Mouse (Mus musculus) lung, embryonic 14.5 days (tissue): Measurements from ENCODE around the gene Tnrc6b. TPM values are rescaled to one million over a fixed set of nuclear protein-coding genes. Genes with fewer than 3 reads are reported as not detected.
"Not testable (repeated sequence)": the region's sequence is repeated elsewhere in the genome, so short reads cannot be mapped to it uniquely, and the experiment has no call there.

Source experiments
- ATAC-seq: fragments of 200-750 bp; cut with Nextera tagmentation; 2 replicates; pipeline ENCODE4 v1.8.0; 2017; ENCODE audit warnings: mild to moderate bottlenecking, moderate TSS enrichment, moderate library complexity; ENCODE audit not compliant: insufficient read depth
- DNase-seq: peaks from one replicate; pipeline ENCODE4 v3.0.0-alpha.2; 2015
- H3K27ac ChIP-seq: fragments of 300-500 bp; sonication (generic); 2 replicates; pipeline ENCODE4 v1.5.1; 2014; ENCODE audit warnings: low read depth, mild to moderate bottlenecking, moderate library complexity
- H3K27me3 ChIP-seq: fragments of 300-500 bp; sonication (generic); 2 replicates; pipeline ENCODE4 v1.6.1; 2014; ENCODE audit warnings: low read length, control low read depth; ENCODE audit not compliant: insufficient read depth
- H3K36me3 ChIP-seq: fragments of 300-500 bp; sonication (generic); 2 replicates; pipeline ENCODE4 v1.6.1; 2014; ENCODE audit warnings: control low read depth; ENCODE audit not compliant: insufficient read depth
- H3K4me1 ChIP-seq: fragments of 300-500 bp; sonication (generic); 2 replicates; pipeline ENCODE4 v1.6.1; 2014; ENCODE audit warnings: antibody characterized with exemption, control low read depth; ENCODE audit not compliant: insufficient read depth
- H3K4me2 ChIP-seq: fragments of 300-500 bp; sonication (generic); 2 replicates; pipeline ENCODE4 v1.6.1; 2014; ENCODE audit warnings: mild to moderate bottlenecking
- H3K4me3 ChIP-seq: fragments of 300-500 bp; sonication (generic); 2 replicates; pipeline ENCODE4 v1.5.1; 2014; ENCODE audit warnings: low read depth, low read length
- H3K9ac ChIP-seq: fragments of 300-500 bp; sonication (generic); 2 replicates; pipeline ENCODE4 v1.6.1; 2014
- H3K9me3 ChIP-seq: fragments of 300-500 bp; sonication (generic); 2 replicates; pipeline ENCODE4 v1.6.1; 2016; ENCODE audit warnings: low read depth, low read length, control low read depth
- CTCF ChIP-seq: IDR thresholded peaks from 2 replicates; pipeline ENCODE4 v1.5.1; 2016; ENCODE audit warnings: antibody characterized with exemption, low read depth
- WGBS: fragments of 180-500 bp; shearing (Covaris S2); extraction: QIAGEN DNeasy Blood & Tissue Kit; methylation state at CpG from one replicate; pipeline ENCODE4 v1.1.7; 2014; 5-methylcytosine and 5-hydroxymethylcytosine counted together
- polyA plus RNA-seq: library from polyadenylated mRNA; unstranded; fragments of >200 nt; fragmentation: Nextera tagmentation; extraction: Ambion mirVana; gene quantifications from 2 replicates; pipeline ENCODE4 v1.2.1, GENCODE M21; 2014

The Tnrc6b gene
- polyA plus RNA-seq, 1 experiment from 2014 or later, result 17.5 TPM

GRCm38 (mm10) chr15:80921781-80922180 is 210.7 kb downstream of the Tnrc6b start:
- no peaks in the 10 kb centered on the region for H3K9me3 ChIP-seq
- no peaks in the 10 kb centered on the region for H3K27me3 ChIP-seq
- ATAC-seq (no peak), DNase-seq (peak; percentile 32)
- H3K4me3 ChIP-seq, result no peak overlapping the region
- H3K36me3 ChIP-seq, result peaks cover 87% of the 10 kb centered on the region
- no peak for TF ChIP-seq CTCF
- no peak overlapping the region for H3K27ac ChIP-seq
- 63% methylated on average over 4 of the region's 4 CpGs for WGBS
- H3K4me2 ChIP-seq, result no peak overlapping the region
- no peak overlapping the region for H3K9ac ChIP-seq
- H3K4me1 ChIP-seq, result no peaks in the 10 kb centered on the region

- Histone ChIP-seq H3K36me3 (peaks cover 92% of the 10 kb centered on the region), H3K27ac (no peak overlapping the region), H3K27me3 (no peaks in the 10 kb centered on the region), H3K4me3 (no peak overlapping the region), H3K4me2 (no peak overlapping the region), H3K4me1 (no peaks in the 10 kb centered on the region), H3K9ac (no peak overlapping the region), H3K9me3 (no peaks in the 10 kb centered on the region)
- no peak for DNase-seq
- no peak for ATAC-seq
- 88% methylated on average over 2 of the region's 2 CpGs for WGBS
- TF ChIP-seq CTCF, result no peak
These were observed 213.1 kb downstream of the Tnrc6b start for GRCm38 (mm10) chr15:80924211-80924610.

GRCm38 (mm10) chr15:80928811-80929355 is 217.8 kb downstream of the Tnrc6b start:
- DNase-seq (no peak), ATAC-seq (no peak)
- H3K4me3 ChIP-seq, result no peak overlapping the region
- TF ChIP-seq CTCF, result no peak
- H3K27ac ChIP-seq, result no peak overlapping the region
- H3K4me2 ChIP-seq, result no peak overlapping the region
- WGBS, result 73% methylated on average over 19 of the region's 20 CpGs
- H3K27me3 ChIP-seq, result no peaks in the 10 kb centered on the region
- no peak overlapping the region for H3K9ac ChIP-seq
- H3K36me3 ChIP-seq, result peaks cover 71% of the 10 kb centered on the region
- no peaks in the 10 kb centered on the region for H3K9me3 ChIP-seq
- H3K4me1 ChIP-seq, result no peaks in the 10 kb centered on the region

- WGBS, result 39% methylated on average over 14 of the region's 16 CpGs
- no peak overlapping the region for H3K27ac ChIP-seq
- no peaks in the 10 kb centered on the region for H3K9me3 ChIP-seq
- ATAC-seq (peak; percentile 41; the same call in 1 of the 2 replicates), DNase-seq (peak; percentile 47)
- peaks cover 59% of the 10 kb centered on the region for H3K36me3 ChIP-seq
- TF ChIP-seq CTCF, result no peak
- no peaks in the 10 kb centered on the region for H3K4me1 ChIP-seq
- H3K9ac ChIP-seq, result no peak overlapping the region
- H3K27me3 ChIP-seq, result no peaks in the 10 kb centered on the region
- no peak overlapping the region for H3K4me3 ChIP-seq
- no peak overlapping the region for H3K4me2 ChIP-seq
These were observed 219.0 kb downstream of the Tnrc6b start for GRCm38 (mm10) chr15:80930048-80930571.

- 81% methylated on average over 23 of the region's 23 CpGs for WGBS
- H3K27ac ChIP-seq, DNase-seq, H3K4me2 ChIP-seq, ATAC-seq, H3K4me1 ChIP-seq, H3K4me3 ChIP-seq, H3K27me3 ChIP-seq, H3K9me3 ChIP-seq, H3K9ac ChIP-seq: not testable (repeated sequence)
- peaks cover 62% of the 10 kb centered on the region for H3K36me3 ChIP-seq
These were observed 219.7 kb downstream of the Tnrc6b start for GRCm38 (mm10) chr15:80930676-80931320.

GRCm38 (mm10) chr15:80931345-80931960 is 220.3 kb downstream of the Tnrc6b start:
- WGBS, result 89% methylated on average over 9 of the region's 9 CpGs
- Histone ChIP-seq H3K4me3 (no peak overlapping the region), H3K9ac (no peak overlapping the region), H3K27ac (no peak overlapping the region), H3K4me1 (no peaks in the 10 kb centered on the region), H3K27me3 (no peaks in the 10 kb centered on the region), H3K36me3 (peaks cover 62% of the 10 kb centered on the region), H3K9me3 (no peaks in the 10 kb centered on the region), H3K4me2 (no peak overlapping the region)
- DNase-seq, result no peak
- no peak for TF ChIP-seq CTCF
- ATAC-seq, result no peak

- H3K27ac ChIP-seq, result no peak overlapping the region
- H3K27me3 ChIP-seq, result no peaks in the 10 kb centered on the region
- TF ChIP-seq CTCF, result no peak
- H3K4me2 ChIP-seq, result no peak overlapping the region
- no peaks in the 10 kb centered on the region for H3K9me3 ChIP-seq
- WGBS, result 84% methylated on average over 5 of the region's 5 CpGs
- ATAC-seq (no peak), DNase-seq (no peak)
- peaks cover 43% of the 10 kb centered on the region for H3K36me3 ChIP-seq
- H3K4me3 ChIP-seq, result no peak overlapping the region
- H3K9ac ChIP-seq, result no peak overlapping the region
- H3K4me1 ChIP-seq, result no peaks in the 10 kb centered on the region
These were observed 223.7 kb downstream of the Tnrc6b start for GRCm38 (mm10) chr15:80934841-80935240.
